7 mouse cellular contexts compared by ENCODE assay signal in the genomic region with DNA sequence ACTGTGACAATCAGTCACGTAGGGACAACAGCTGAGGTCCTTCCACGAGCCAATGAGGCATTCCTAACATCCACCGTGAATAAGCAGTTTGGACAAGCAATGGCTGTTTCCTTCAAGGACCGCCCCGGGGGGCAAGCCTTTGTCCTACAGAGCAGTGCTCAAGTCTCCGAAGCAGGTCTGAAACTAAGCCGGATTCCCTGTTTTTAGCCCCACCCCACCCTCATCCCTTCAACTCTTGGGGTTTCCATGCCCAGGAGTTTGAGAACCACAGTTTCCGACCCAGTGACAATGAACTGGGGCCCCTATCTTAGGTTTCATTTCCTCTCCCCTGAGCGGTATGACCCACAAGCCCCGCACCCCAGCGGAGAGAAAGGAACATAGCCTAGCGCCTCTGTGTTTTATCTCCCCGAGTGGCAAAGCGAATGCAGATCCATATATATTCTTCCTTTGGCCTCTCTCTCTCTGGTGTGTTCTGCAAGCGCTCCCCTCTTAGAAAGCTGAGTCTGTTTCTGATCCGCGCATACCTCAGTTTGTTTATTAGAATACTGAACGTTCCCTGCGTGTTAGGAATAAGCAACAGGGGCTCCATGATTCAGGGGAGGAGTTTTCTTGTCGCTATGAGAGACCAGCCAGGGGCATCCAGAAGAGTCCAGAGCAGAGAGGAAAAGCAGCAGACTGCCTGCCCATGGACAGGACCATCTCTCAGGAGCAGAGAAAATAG. TPM values are rescaled to one million over a fixed set of nuclear protein-coding genes. Genes with fewer than 3 reads are reported as not detected.
DNase-seq lines count a peak whose midpoint lies in the region; ATAC-seq and TF ChIP-seq lines count a peak whose summit lies in the region.

No protein-coding gene starts in this region.

- DNase-seq in induced T-regulatory cell, adult 2 months (ENCODE audit: low read depth): peak; percentile 88
- peak; percentile 51 for DNase-seq in lung, postnatal 10 days
- DNase-seq in left cerebral cortex, adult 11 months (ENCODE audit: low spot score): no peak
- DNase-seq in adrenal gland, postnatal 36 days: no peak

- H3K27ac ChIP-seq in bone marrow, adult 2 months (ENCODE audit: control insufficient read depth, insufficient read depth, low read depth, low read length, poor library complexity): peak overlapping the region; percentile 88
- no peak overlapping the region for H3K27ac ChIP-seq in olfactory bulb, adult 2 months (ENCODE audit: insufficient read depth, low read depth, low read length)

- H3K4me3 ChIP-seq in bone marrow, adult 2 months (replicated peaks; ENCODE audit: control insufficient read depth, low read depth, low read length): peak overlapping the region; percentile 74
- H3K4me3 ChIP-seq in olfactory bulb, adult 2 months (ENCODE audit: insufficient read depth, low read depth, low read length): peak overlapping the region; percentile 8; the same call in 1 of the 2 replicates

- 0 out of 2 replicates have a peak, but pooled peaks have one; percentile 8 for TF ChIP-seq CTCF in bone marrow, adult 2 months (IDR thresholded peaks at IDR 0.05; ENCODE audit: control insufficient read depth, insufficient read depth, low read length)
- TF ChIP-seq CTCF in olfactory bulb, adult 2 months (IDR thresholded peaks at IDR 0.05; ENCODE audit: insufficient read depth, low read depth, low read length): no peak

- under 1% methylated on average over 20 of the region's 20 CpGs for WGBS in bone marrow, adult 2 months
- 13% methylated on average over 20 of the region's 20 CpGs for WGBS in olfactory bulb, adult 2 months

- 0 out of 2 replicates have a peak, but pooled peaks have one; percentile 6 for ATAC-seq in erythroid progenitor cell, adult 5-6 weeks (replicated peaks; ENCODE audit: low FRiP score, poor library complexity, severe bottlenecking)

- no peak for TF ChIP-seq POLR2A in bone marrow, adult 2 months (IDR thresholded peaks at IDR 0.05; ENCODE audit: borderline replicate concordance, control insufficient read depth, low read depth, low read length)
- no peak for TF ChIP-seq POLR2A in olfactory bulb, adult 2 months (IDR thresholded peaks at IDR 0.05; ENCODE audit: insufficient read depth, low read depth, low read length)

- peaks cover 1% of the 10 kb centered on the region; the same call in 1 of the 2 replicates for H3K4me1 ChIP-seq in bone marrow, adult 2 months (ENCODE audit: control insufficient read depth, insufficient read depth, low read length)
- peaks cover 18% of the 10 kb centered on the region for H3K4me1 ChIP-seq in olfactory bulb, adult 2 months (ENCODE audit: control insufficient read depth, insufficient read depth, low read length)

RNA-seq across cellular contexts. Expression of a gene that starts 0.8 kb away (rescaled TPM):
- polyA plus RNA-seq in bone marrow, adult 2 months (2011; ENCODE audit: insufficient read depth, insufficient read length, low replicate concordance, missing spikeins): 159 and 207 TPM in 2 replicates
- total RNA-seq in erythroid progenitor cell, adult 5-6 weeks (2015; ENCODE audit: low replicate concordance): 649 and 766 TPM in 2 replicates
- total RNA-seq in erythroid progenitor cell, adult 5-6 weeks (2017; ENCODE audit: low replicate concordance): 322 and 333 TPM in 2 replicates
- not detected in 2 replicates for polyA plus RNA-seq in olfactory bulb, adult 2 months (2012; ENCODE audit: insufficient read depth, insufficient read length, low replicate concordance, missing spikeins)
- total RNA-seq in adrenal gland, postnatal 36 days (2021): 10 to 100 TPM in 1 of 2 experiments, 1 to 10 TPM in 1; 7.0 to 11.2 TPM

RNA-seq across cellular contexts. Expression of a gene that starts 16.8 kb away (rescaled TPM):
- polyA plus RNA-seq in bone marrow, adult 2 months (2011; ENCODE audit: insufficient read depth, insufficient read length, low replicate concordance, missing spikeins): 15.9 and 41.8 TPM in 2 replicates
- total RNA-seq in erythroid progenitor cell, adult 5-6 weeks (2015; ENCODE audit: low replicate concordance): 5.9 and 6.5 TPM in 2 replicates
- 5.1 and 9.4 TPM in 2 replicates for total RNA-seq in erythroid progenitor cell, adult 5-6 weeks (2017; ENCODE audit: low replicate concordance)
- polyA plus RNA-seq in olfactory bulb, adult 2 months (2012; ENCODE audit: insufficient read depth, insufficient read length, low replicate concordance, missing spikeins): not detected in 2 replicates
- 10 to 100 TPM; 37.8 to 39.2 TPM for total RNA-seq in adrenal gland, postnatal 36 days (2021)

Comparison
In these comparisons a context has a peak if more than half of its experiments do, and no peak if none do; other contexts are left out.
1. DNase-seq: peak in induced T-regulatory cell, adult 2 months (single experiment) and lung, postnatal 10 days (single experiment); none in left cerebral cortex, adult 11 months (single experiment) and adrenal gland, postnatal 36 days (0 of 2).
2. RNA of a gene that starts 0.8 kb away (total RNA-seq): 322 to 766 TPM in erythroid progenitor cell, adult 5-6 weeks; 7.0 to 11.2 TPM in adrenal gland, postnatal 36 days; every median in the first group is over 10 times any median in the second.